Mouse (Mus musculus) 3T3-L1 (cell line): ENCODE results near the gene Mllt1.
A peak's percentile ranks its signal among the peaks of the same experiment; 100 is the strongest.

Experiments used
- DNase-seq: peaks from one replicate; pipeline ENCODE4 v3.0.0-alpha.2; 2015; ENCODE audit warnings: low read depth, low spot score

Gene Mllt1

DNA sequence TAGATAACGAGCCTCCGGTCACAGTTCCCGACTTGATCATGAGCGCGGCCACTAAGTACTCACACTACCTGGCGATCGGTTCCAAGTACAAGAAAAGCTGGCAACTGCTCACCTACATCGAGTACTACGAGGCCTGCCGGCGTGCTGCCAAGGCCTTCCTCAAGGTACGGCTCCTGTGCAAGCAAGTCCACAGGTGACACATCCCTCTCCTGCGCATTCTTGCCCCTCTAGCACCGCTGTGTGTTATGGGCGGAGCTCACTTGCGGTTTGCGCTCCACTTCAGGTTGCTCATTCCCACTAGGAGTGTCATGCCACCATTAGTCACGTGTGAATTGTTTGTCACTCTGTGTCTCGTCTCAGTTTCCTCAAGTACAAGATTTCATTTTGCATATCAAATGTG lies 57.8 kb downstream of the Mllt1 start:
- no peak for DNase-seq

DNA sequence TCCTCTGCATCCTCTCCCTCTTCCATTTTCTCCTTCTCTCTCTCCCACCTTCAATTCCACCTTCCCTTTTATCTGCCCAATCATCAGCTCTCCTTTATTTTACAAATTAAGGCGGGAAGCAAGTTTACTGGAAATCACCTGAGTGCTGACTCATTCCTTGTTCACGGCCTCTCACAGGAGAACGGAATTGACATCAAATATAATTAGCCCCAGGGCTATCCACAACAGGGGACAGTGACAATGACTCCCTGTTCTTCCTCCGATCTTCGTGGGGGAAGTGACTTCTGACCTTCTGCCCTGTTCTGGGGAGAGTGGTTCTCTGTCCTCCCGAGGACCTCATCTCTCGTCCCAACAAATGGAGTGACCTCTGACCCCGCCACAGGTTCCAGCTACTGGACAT lies 58.2 kb downstream of the Mllt1 start:
- DNase-seq, result no peak

DNA sequence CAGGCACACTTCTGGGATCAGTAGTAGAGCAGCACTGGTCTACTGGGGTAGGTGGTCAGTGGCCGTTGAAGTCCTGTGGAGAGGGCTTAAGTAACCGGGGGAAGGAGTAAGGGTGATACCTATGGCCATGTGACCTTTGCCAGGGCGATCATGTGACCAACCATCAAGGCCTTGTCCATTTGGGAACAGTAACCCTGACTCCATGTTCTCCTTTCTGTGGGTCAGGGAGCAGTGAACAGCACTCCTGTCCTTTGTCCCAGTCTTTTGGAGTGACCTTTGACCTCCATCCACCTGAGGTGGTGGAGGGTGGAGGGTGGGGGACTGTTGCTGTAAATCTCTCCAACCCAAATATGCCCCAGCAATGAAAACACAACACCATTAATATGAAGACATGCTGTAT lies 58.8 kb downstream of the Mllt1 start:
- DNase-seq, result no peak

DNA sequence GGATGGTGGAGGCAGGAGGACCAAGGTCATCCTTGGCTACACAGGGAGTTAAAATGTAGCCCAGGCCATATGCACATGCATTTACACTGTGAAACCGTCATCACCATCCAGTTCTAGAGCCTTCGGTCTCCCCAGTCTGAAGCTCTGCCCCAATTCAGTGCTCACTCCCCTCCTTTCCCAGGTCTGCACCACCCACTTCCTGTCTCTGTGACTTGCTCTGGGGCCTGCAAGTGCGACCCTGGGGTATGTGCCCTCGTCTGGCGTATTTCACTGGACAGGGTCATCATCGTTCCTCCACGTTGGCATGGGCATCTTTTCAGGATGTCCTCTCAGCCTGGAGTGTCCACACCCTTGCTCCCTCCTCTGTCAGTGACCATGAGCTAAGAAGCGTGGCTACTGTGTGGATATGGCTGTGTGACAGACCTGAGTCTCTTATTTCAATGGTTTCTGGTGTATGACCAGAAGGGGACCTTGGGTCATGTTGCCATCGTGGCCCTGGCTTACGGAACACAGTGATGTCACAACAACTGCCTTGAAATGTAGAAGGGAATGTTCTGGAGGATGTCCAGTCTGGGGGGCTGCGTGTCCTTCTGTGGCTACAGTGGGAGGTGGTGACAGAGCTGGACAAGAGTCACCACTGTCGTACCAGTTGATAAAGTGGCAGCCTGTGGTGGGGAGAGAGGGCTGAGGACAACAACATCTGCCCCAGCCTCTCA lies 60.1 kb downstream of the Mllt1 start, which contains the start of gene 1700061G19Rik:
TSS of gene 1700061G19Rik (plus strand) at position 542 of the 716 bp plus-strand sequence.
- no peak for DNase-seq

DNA sequence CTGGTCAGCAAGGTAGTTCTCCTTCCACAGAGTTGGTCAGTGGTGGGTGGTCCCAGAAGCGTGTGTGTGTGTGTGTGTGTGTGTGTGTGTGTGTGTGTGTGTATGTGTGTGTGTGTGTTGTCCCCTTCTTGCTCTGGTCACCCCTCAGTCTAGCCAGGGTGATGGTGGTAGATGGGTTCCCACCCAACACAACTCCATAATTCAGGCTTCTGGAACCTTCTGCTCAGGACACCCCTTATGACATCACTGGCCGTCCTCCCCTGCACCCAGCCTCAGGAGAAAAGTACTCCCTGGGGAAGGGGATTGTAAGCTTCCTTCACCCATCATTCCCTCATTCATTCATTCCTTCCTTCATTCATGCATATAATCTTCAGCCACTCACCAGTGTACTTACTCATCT lies 61.0 kb downstream of the Mllt1 start, which contains the start of gene Acsbg2:
TSS of gene Acsbg2 (minus strand) at position 211 of the 400 bp plus-strand sequence.
- no peak for DNase-seq

DNA sequence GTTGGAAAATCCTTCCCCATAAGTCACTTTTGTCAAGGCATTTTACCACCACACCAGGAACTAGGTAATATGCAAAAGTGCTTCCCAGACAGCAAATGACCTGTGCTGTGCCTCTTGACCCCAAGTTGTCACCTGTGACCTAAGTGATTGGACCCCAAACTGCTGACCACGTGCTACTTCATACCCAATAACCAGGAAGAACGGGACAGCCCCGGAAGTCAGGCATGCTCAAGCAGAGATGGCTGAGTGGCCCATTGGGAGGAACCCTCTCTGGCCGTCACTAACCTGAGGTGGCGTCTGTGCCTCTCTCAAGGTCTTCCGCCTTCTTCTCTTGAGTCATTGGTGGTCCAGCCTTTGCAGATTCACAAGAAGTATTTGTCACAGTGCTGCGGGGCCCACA lies 62.7 kb downstream of the Mllt1 start:
- DNase-seq, result no peak

DNA sequence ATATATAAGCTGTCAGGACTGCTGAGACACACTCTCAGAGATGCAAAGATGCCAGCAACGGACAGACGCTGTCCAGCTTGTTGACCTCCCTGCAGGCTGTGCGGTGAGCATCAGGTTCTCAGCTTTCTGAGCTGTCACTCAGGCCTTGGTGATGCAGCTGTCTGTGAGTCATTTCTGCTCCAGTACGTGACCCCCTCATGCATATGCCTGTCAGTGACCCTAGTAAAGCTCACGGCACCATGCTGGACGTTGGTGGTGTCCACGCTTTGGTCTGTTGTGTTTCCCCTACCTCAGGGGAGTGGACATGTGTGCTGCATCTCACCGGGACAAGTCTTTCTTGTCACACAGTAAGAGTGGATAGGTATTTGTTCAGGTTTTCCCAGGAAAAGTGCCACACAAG lies 63.4 kb downstream of the Mllt1 start:
- no peak for DNase-seq

DNA sequence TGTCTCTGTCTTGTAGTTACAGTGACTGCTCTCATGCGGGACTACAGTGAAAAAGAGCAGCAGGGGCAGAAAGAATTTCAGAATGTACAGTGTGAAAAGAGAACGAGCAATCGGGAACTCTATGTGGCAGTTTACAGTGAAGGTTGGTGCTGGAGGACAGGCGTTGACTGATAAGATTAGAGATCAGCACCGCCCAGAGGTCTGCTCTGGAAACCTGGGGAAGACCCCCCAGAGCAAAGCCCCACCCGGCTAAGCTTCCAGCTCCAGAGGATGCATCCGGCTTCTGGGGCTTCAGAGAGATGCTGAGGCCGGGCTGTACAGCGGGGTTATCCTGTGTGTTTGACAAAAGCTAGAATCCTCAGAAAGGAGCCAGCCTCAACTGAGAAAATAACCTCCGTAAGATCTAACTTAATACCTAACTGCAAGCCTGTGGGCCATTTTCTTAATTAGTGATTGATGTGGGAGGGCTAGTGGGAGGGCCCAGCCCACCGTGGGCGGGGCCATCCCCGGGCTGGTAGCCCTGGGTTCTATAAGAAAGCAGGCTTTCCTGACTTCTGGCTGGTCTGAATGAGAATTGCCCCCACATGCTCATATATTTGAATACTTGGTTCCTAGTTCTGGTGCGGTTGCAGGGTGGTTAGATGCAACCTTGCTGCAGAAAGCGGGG lies 64.8 kb downstream of the Mllt1 start:
- no peak for DNase-seq

DNA sequence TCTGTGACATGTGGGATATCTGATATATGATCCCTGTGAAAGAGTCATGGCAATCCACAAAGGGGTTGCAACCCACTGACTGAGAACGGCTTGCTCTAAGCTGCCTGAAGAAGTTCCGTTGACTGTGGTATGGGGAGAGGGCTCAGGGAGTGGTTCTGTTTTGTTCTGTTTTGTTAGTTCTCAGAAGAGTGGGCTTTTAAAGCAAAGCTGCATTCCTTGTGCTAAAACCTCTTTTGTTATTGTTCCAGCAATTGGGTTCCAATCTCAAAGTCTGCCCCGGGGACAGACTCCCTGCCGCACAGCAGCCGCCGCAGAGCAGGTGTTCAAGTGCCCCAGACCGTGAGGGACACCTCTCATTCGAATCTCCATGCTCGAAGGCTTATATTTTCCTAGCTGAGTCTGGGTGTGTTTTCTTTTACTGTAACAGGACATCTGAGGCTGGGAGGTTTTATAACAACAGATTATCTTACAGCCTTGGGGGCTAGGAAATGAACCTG lies 65.7 kb downstream of the Mllt1 start:
- DNase-seq, result no peak

DNA sequence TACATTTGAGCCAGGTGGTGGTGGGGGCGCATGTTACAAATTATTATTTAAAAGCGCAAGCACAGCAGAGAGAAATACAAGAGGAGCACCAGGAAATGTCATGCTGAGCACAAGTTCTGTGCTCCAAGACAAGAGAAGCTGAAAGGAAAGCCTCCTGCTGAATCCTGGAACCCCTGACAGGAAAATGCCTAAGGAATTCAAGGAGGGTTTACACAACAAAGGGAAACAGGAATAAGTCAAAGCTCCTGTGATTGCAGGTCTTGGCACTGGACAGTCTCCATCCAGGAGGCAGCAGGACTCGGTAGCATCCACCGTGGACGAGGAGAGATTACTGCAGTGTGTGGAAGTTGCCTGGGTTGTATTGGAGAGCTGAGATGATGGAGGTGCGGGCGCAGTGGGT lies 69.1 kb downstream of the Mllt1 start:
- DNase-seq, result no peak

DNA sequence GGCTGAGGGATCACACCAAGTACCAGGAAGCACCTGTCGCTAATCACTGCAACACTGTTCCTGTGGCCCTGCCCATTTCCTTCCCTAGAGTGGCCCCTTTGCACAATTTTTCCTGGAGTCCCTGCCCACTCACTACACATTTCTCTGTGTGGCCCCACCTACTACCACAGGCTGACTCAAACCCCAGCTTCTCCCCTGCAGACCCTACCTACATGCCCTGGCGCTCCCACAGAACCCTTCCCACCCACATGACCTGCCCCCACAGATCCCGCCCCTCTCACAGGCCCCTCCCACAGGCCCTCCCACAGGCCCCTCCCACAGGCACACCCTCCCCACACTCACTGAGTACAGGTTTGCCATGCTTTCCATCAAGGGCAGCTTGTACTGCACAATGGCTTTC lies 74.0 kb downstream of the Mllt1 start:
- no peak for DNase-seq

DNA sequence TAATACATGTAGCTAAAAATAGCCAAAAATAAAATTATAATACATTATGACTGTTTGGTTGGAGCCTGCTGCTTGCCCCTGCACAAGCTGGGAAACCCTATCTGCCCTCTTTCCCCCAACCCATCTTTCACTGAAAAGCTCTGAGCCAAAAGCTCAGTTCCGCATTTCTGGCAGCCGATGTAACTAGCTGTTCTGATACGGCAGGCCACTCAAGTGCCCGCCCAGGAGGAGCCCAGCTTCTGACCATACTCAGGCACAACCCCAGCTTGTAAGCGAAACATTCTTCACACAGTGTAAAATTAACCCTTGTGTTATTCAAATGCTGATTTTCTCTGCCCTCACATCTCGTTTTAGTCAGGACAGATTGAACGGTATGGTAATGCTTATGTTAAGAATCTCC lies 76.3 kb downstream of the Mllt1 start:
- DNase-seq, result no peak

DNA sequence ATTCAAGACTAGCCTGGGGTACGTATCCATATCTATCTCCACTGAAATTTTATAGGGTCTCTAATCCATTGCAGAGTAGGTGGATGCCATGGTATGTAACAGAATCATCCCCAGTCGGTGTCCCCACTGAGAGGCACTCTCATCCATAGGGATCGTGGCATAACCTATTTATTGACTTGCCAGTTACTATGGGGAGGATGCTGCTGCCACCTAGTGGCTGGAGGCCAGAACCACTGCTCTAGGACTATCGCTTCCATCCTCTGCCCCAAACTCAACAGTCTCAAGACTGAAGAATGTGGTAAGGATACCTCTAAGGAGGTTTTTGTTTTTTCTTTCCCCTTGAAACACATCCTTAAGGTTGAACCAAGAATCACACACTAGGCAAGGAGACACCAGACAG lies 77.0 kb downstream of the Mllt1 start:
- peak; percentile 79 for DNase-seq

DNA sequence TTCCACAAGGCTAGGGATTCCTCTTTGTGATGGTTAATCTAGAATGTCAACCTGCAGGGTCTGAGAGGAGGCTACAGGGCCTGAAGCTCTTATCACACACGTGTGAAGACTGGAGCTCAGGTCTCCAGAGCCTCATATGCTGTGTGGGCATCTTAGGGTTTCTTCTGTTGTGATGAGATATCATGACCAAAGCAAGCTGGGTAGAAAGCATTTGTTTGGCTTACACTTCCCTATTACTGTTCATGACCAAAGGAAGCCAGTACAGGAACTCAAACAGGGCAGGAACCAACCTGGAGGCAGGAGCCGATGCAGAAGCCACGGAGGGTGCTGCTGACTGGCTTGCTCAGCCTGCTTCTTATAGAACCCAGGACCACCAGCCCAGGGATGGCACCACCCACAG lies 79.8 kb downstream of the Mllt1 start:
- DNase-seq, result no peak

DNA sequence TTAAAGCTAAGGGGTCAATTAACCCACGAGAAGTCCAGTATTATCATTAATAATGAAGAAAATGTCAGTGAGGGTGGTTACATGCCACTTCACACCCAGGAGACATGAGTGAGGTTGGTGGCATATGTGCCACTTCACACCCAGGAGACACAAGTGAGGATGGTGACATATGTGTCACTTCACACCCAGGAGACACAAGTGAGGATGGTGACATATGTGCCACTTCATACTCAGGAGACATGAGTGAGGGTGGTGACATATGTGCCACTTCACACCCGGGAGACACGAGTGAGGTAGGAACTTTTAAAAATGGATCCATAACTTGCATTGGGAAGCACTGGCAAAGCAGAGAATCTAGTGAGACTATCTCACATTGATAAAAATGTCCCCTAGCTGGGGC lies 84.0 kb downstream of the Mllt1 start:
- DNase-seq, result no peak

DNA sequence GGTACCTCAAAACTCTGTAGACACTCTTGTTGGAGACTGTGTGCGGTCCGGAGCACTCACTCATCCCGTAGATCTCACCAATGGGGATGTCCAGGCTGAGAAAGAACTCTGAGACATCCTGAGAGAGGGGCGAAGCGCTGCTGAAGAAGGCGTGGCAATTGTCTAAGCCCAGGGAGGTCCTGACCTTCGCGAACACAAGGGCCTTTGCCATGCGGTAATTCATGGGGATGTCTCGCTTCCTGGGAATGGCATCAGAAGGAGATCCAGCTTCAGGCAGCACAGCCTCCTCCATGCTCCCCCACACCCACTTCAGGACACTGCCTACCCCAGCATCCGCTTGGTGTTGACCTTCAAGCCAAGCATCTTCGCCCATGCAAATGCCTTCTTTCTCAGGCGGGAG lies 85.5 kb downstream of the Mllt1 start:
- DNase-seq, result no peak

DNA sequence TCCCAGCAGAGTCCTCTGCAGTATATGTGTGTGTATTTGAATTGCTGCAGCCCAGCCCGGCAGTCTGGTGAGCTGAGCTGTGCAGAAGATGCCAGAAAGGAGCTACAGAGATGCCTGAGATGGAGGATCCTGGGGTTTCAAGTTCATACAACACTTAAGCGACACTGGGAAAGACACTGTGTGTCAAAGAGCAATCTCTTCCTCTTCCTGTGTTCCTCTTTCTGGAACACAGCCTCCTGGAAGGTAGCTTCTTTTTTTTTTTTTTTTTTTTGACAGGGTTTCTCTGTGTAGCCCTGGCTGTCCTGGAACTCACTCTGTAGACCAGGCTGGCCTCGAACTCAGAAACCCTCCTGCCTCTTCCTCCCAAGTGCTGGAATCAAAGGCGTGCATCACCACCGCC lies 86.4 kb downstream of the Mllt1 start:
- no peak for DNase-seq

DNA sequence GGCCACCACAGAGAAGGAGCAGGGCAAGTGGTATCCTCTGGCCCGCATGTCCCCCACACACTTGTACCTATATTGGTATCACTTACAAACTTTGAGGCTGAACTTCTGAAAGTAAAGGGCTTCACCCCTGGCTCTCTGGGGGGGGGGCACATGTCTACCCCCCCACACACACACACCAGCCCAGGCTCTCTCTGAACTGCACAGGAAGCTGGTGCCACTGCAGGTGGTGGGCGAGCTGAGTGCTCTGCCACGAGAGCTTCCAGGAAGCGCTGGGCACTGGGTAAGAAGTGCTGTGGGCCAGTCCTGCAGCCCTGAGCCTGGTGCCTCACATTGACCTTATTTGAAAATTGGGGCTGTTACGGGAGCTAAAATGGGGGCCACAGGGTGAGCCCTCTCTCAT lies 91.5 kb downstream of the Mllt1 start:
- DNase-seq, result no peak
